In the genomic region with DNA sequence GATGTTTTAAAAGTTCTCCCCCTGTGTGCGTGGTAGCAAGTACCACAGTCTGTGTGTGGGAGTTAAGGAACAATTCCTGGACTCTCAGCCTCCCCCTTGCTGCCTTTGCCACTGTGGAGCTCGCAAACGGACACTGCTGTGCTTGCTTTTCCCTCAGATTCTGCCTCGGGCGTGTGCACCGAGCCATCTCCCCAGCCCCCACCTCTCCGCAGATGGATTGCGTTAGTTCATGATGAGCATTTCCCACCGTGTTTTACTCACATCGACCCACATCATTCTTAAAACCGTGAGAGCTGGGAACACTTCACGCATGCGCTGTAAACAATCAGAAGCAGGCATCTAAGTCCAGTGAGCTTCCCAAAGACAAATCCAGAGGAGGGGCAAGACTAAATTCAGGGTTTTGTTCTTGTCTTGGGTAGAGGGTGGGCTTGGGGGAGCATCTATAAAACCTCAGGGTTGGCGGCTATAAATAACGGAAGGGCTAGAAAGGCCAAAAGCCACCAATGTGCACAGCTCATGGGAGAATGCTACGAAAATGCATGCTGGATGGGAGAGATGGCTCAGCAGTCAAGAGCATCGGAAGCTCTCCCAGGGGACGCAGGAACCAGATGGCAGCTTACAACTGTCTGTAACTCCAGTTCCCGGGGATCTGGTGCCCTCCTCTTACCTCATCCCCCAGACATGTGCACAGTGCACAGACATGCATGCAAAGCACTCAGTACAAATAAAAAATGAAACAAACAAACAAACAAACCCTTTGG, we compare ENCODE assay signal across 7 mouse cellular contexts. TPM values are rescaled to one million over a fixed set of nuclear protein-coding genes. Genes with fewer than 3 reads are reported as not detected.
DNase-seq lines count a peak whose midpoint lies in the region; ATAC-seq lines count a peak whose summit lies in the region.

No protein-coding gene starts in this region.

- no peak overlapping the region for H3K4me3 ChIP-seq in forebrain, embryonic 14.5 days (ENCODE audit: low read depth, low read length)

- H3K4me2 ChIP-seq in forebrain, embryonic 14.5 days (ENCODE audit: low read length): peak overlapping the region; percentile 26

- peak; percentile 75 for ATAC-seq in forebrain, embryonic 14.5 days

- H3K9ac ChIP-seq in forebrain, embryonic 14.5 days (ENCODE audit: low read length): 0 out of 2 replicates have a peak overlapping the region, but pooled peaks have one; percentile 25

- H3K9me3 ChIP-seq in forebrain, embryonic 14.5 days (replicated peaks; ENCODE audit: control insufficient read depth, low read length): no peaks in the 10 kb centered on the region

- no peaks in the 10 kb centered on the region for H3K36me3 ChIP-seq in forebrain, embryonic 14.5 days (ENCODE audit: control insufficient read depth, insufficient read depth, low read length)

- peak; percentile 72 for DNase-seq in NIH3T3 (ENCODE audit: low read depth)
- peak; percentile 27 for DNase-seq in cerebellum, adult 11-12 months
- DNase-seq in forebrain, embryonic 14.5 days (ENCODE audit: low spot score): peak; percentile 71
- peak; percentile 20 for DNase-seq in layer of hippocampus, adult 9-10 months (ENCODE audit: low spot score)
- peak; percentile 53 for DNase-seq in neural tube, embryonic 10.5 days (ENCODE audit: extremely low spot score, low spot score)
- DNase-seq in urinary bladder, postnatal 25 days (ENCODE audit: low spot score): no peak
- no peak for DNase-seq in adipocyte (ENCODE audit: low spot score)

- H3K4me1 ChIP-seq in forebrain, embryonic 14.5 days (ENCODE audit: control insufficient read depth, insufficient read depth, low read length): peaks cover 10% of the 10 kb centered on the region

- peak overlapping the region; percentile 66; the same call in 1 of the 2 replicates for H3K27ac ChIP-seq in forebrain, embryonic 14.5 days (ENCODE audit: low read depth, low read length)

- H3K27me3 ChIP-seq in forebrain, embryonic 14.5 days (replicated peaks; ENCODE audit: control insufficient read depth, insufficient read depth, low read length): no peaks in the 10 kb centered on the region

- WGBS in forebrain, embryonic 14.5 days: 60% methylated on average over 19 of the region's 19 CpGs

RNA-seq across cellular contexts. Expression of a gene that starts 27.5 kb away (rescaled TPM):
- 10.5 and 11.0 TPM in 2 replicates for polyA plus RNA-seq in forebrain, embryonic 14.5 days (2014; fragmentation: Nextera tagmentation; extraction: Ambion mirVana)

Comparison
In these comparisons a context has a peak if more than half of its experiments do, and no peak if none do; other contexts are left out.
1. DNase-seq: peak in NIH3T3 (single experiment), cerebellum, adult 11-12 months (single experiment), forebrain, embryonic 14.5 days (single experiment), layer of hippocampus, adult 9-10 months (single experiment) and neural tube, embryonic 10.5 days (single experiment); none in urinary bladder, postnatal 25 days (single experiment) and adipocyte (single experiment).